Mouse (Mus musculus): ENCODE results near the gene Stra6. TPM values are rescaled to one million over a fixed set of nuclear protein-coding genes. Genes with fewer than 3 reads are reported as not detected.

Stra6 gene
- polyA plus RNA-seq, 1 experiment from 2014 or later: 53.7 TPM

- no peak overlapping the region for H3K4me3 ChIP-seq (ENCODE audit: low read depth, low read length)
- H3K9ac ChIP-seq (ENCODE audit: low read length): peak overlapping the region; percentile 5; the same call in 1 of the 2 replicates
- 1% methylated on average over 17 of the region's 17 CpGs for WGBS
- no peaks in the 10 kb centered on the region for H3K36me3 ChIP-seq (ENCODE audit: control insufficient read depth, insufficient read depth, low read length)
- DNase-seq (ENCODE audit: low spot score): peak; percentile 78
- H3K4me1 ChIP-seq (ENCODE audit: control insufficient read depth, insufficient read depth, low read length): peaks cover 69% of the 10 kb centered on the region
- H3K27ac ChIP-seq (replicated peaks; ENCODE audit: low read depth, low read length): peak overlapping the region; percentile 91
- H3K4me2 ChIP-seq (ENCODE audit: low read depth, severe bottlenecking): peak overlapping the region; percentile 34
- no peaks in the 10 kb centered on the region for H3K9me3 ChIP-seq (ENCODE audit: control insufficient read depth, low read length)
- peak; percentile 65 for ATAC-seq (ENCODE audit: insufficient number of reproducible peaks, low FRiP score, low TSS enrichment, low read depth)
- no peaks in the 10 kb centered on the region for H3K27me3 ChIP-seq (ENCODE audit: control insufficient read depth, insufficient read depth, low read length)
Observed at GRCm38 (mm10) chr9:58133893-58134884, 70.6 kb downstream of the Stra6 start.

DNA sequence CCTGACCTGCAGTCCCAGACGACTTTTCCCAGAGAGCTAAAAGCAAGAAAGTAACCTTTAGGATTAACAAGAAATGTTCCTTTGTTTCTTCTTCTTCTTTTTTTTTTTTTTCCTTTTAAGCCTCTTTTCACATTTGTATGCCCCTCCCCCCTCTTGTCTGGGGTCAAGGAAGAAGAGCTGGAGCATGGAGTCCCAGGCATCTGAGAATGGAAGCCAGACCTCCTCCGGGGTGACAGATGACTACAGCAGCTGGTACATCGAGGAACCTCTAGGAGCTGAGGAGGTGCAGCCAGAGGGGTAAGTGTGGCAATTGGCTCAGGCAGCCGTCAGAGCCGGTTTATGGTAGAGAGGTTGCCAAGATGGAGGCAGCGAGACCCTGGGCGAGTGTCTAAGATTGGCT lies 71.3 kb downstream of the Stra6 start:
- no peaks in the 10 kb centered on the region for H3K9me3 ChIP-seq (ENCODE audit: control insufficient read depth, low read length)
- peak overlapping the region; percentile 34 for H3K4me2 ChIP-seq (ENCODE audit: low read depth, severe bottlenecking)
- H3K36me3 ChIP-seq (ENCODE audit: control insufficient read depth, insufficient read depth, low read length): no peaks in the 10 kb centered on the region
- ATAC-seq (ENCODE audit: insufficient number of reproducible peaks, low FRiP score, low TSS enrichment, low read depth) (no peak), DNase-seq (ENCODE audit: low spot score) (no peak)
- peaks cover 61% of the 10 kb centered on the region for H3K4me1 ChIP-seq (ENCODE audit: control insufficient read depth, insufficient read depth, low read length)
- WGBS: 13% methylated on average over 7 of the region's 7 CpGs
- peak overlapping the region; percentile 91 for H3K27ac ChIP-seq (replicated peaks; ENCODE audit: low read depth, low read length)
- no peak overlapping the region for H3K4me3 ChIP-seq (ENCODE audit: low read depth, low read length)
- H3K27me3 ChIP-seq (ENCODE audit: control insufficient read depth, insufficient read depth, low read length): no peaks in the 10 kb centered on the region
- H3K9ac ChIP-seq (ENCODE audit: low read length): no peak overlapping the region; the same call in 1 of the 2 replicates

- DNase-seq (ENCODE audit: low spot score): peak; percentile 64
- no peak overlapping the region for H3K9ac ChIP-seq (ENCODE audit: low read length)
Observed at GRCm38 (mm10) chr9:58135921-58136321, 72.3 kb downstream of the Stra6 start.

GRCm38 (mm10) chr9:58139947-58140346 lies 76.4 kb downstream of the Stra6 start:
- H3K4me3 ChIP-seq (ENCODE audit: low read depth, low read length): no peak overlapping the region
- DNase-seq (ENCODE audit: low spot score) (no peak), ATAC-seq (ENCODE audit: insufficient number of reproducible peaks, low FRiP score, low TSS enrichment, low read depth) (no peak)
- H3K27me3 ChIP-seq (ENCODE audit: control insufficient read depth, insufficient read depth, low read length): no peaks in the 10 kb centered on the region
- no peak overlapping the region for H3K9ac ChIP-seq (ENCODE audit: low read length)
- H3K36me3 ChIP-seq (ENCODE audit: control insufficient read depth, insufficient read depth, low read length): peaks cover 3% of the 10 kb centered on the region
- 42% methylated on average over 6 of the region's 6 CpGs for WGBS
- peaks cover 26% of the 10 kb centered on the region for H3K4me1 ChIP-seq (ENCODE audit: control insufficient read depth, insufficient read depth, low read length)
- no peak overlapping the region for H3K27ac ChIP-seq (replicated peaks; ENCODE audit: low read depth, low read length)
- no peaks in the 10 kb centered on the region for H3K9me3 ChIP-seq (ENCODE audit: control insufficient read depth, low read length)
- no peak overlapping the region for H3K4me2 ChIP-seq (ENCODE audit: low read depth, severe bottlenecking)

More at GRCm38 (mm10) chr9:58135921-58136321, 72.3 kb downstream of the Stra6 start:
- peak overlapping the region; percentile 68 for H3K27ac ChIP-seq (replicated peaks; ENCODE audit: low read depth, low read length)
- 5% methylated on average over 2 of the region's 2 CpGs for WGBS
- peak; percentile 45 for ATAC-seq (ENCODE audit: insufficient number of reproducible peaks, low FRiP score, low TSS enrichment, low read depth)
- H3K4me2 ChIP-seq (ENCODE audit: low read depth, severe bottlenecking): peak overlapping the region; percentile 34; the same call in 1 of the 2 replicates
- H3K9me3 ChIP-seq (ENCODE audit: control insufficient read depth, low read length): no peaks in the 10 kb centered on the region
- H3K4me3 ChIP-seq (ENCODE audit: low read depth, low read length): no peak overlapping the region
- no peaks in the 10 kb centered on the region for H3K27me3 ChIP-seq (ENCODE audit: control insufficient read depth, insufficient read depth, low read length)
- peaks cover 3% of the 10 kb centered on the region for H3K36me3 ChIP-seq (ENCODE audit: control insufficient read depth, insufficient read depth, low read length)
- H3K4me1 ChIP-seq (ENCODE audit: control insufficient read depth, insufficient read depth, low read length): peaks cover 55% of the 10 kb centered on the region

- DNase-seq (ENCODE audit: low spot score): peak; percentile 45
- no peak overlapping the region for H3K27ac ChIP-seq (replicated peaks; ENCODE audit: low read depth, low read length)
- H3K4me1 ChIP-seq (ENCODE audit: control insufficient read depth, insufficient read depth, low read length): peaks cover 9% of the 10 kb centered on the region
Observed at GRCm38 (mm10) chr9:58143419-58143818, 79.8 kb downstream of the Stra6 start.

DNA sequence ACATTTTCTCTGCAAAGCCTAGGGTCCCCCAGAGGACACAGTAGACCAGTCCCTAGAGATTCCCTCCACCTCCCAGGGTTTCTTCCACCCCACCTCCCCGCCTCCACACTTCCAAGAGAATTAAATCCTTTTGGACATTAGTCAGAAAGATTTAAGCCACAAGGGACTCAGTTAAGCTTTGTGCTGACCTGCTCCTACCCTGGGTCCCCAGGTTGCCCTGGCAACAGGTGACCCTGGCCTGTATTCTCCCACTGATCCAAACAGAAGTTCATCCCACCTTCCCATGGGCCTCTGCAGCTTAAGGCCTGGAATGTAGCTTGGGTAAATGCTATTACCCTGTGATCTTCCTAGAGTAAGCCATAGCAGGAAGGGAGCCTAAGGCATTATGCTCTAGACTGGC lies 81.1 kb downstream of the Stra6 start:
- DNase-seq (ENCODE audit: low spot score) (no peak), ATAC-seq (ENCODE audit: insufficient number of reproducible peaks, low FRiP score, low TSS enrichment, low read depth) (no peak)
- Histone ChIP-seq H3K4me2 (ENCODE audit: low read depth, severe bottlenecking) (no peak overlapping the region), H3K9me3 (ENCODE audit: control insufficient read depth, low read length) (no peaks in the 10 kb centered on the region), H3K4me1 (ENCODE audit: control insufficient read depth, insufficient read depth, low read length) (peaks cover 9% of the 10 kb centered on the region), H3K36me3 (ENCODE audit: control insufficient read depth, insufficient read depth, low read length) (peaks cover 6% of the 10 kb centered on the region), H3K4me3 (ENCODE audit: low read depth, low read length) (no peak overlapping the region), H3K27ac (replicated peaks; ENCODE audit: low read depth, low read length) (no peak overlapping the region), H3K27me3 (ENCODE audit: control insufficient read depth, insufficient read depth, low read length) (no peaks in the 10 kb centered on the region), H3K9ac (ENCODE audit: low read length) (no peak overlapping the region)
- WGBS: 43% methylated on average over 1 of the region's 1 CpGs

More at GRCm38 (mm10) chr9:58143419-58143818, 79.8 kb downstream of the Stra6 start:
- H3K36me3 ChIP-seq (ENCODE audit: control insufficient read depth, insufficient read depth, low read length): peaks cover 3% of the 10 kb centered on the region
- H3K27me3 ChIP-seq (ENCODE audit: control insufficient read depth, insufficient read depth, low read length): no peaks in the 10 kb centered on the region
- ATAC-seq (ENCODE audit: insufficient number of reproducible peaks, low FRiP score, low TSS enrichment, low read depth): no peak
- no peaks in the 10 kb centered on the region for H3K9me3 ChIP-seq (ENCODE audit: control insufficient read depth, low read length)
- no peak overlapping the region for H3K9ac ChIP-seq (ENCODE audit: low read length)
- no peak overlapping the region for H3K4me3 ChIP-seq (ENCODE audit: low read depth, low read length)
- 36% methylated on average over 7 of the region's 7 CpGs for WGBS
- no peak overlapping the region for H3K4me2 ChIP-seq (ENCODE audit: low read depth, severe bottlenecking)

DNA sequence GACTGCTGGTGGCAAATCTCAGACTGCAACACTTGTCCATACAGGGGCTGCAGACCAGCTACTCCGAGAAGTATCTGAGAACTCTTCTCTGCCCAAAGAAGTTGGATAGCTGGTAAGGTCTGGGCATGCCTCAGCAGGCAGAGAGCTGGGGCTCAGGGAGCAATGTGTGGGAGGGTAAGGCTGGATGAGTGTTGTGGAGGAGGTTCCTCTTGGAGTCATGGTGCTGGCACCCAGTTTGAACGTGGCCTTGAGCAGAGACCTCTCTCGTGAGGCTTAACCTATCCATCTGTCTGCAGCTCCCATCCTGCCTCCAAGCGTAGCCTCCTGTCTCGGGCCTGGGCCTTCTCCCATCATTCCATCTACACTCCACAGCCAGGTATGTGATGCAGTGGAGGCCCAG lies 81.8 kb downstream of the Stra6 start:
- no peak overlapping the region for H3K9ac ChIP-seq (ENCODE audit: low read length)
- H3K4me3 ChIP-seq (ENCODE audit: low read depth, low read length): no peak overlapping the region
- H3K27ac ChIP-seq (replicated peaks; ENCODE audit: low read depth, low read length): no peak overlapping the region
- no peak overlapping the region for H3K4me2 ChIP-seq (ENCODE audit: low read depth, severe bottlenecking)
- no peaks in the 10 kb centered on the region for H3K27me3 ChIP-seq (ENCODE audit: control insufficient read depth, insufficient read depth, low read length)
- H3K36me3 ChIP-seq (ENCODE audit: control insufficient read depth, insufficient read depth, low read length): peaks cover 6% of the 10 kb centered on the region
- H3K9me3 ChIP-seq (ENCODE audit: control insufficient read depth, low read length): no peaks in the 10 kb centered on the region
- WGBS: 84% methylated on average over 5 of the region's 5 CpGs
- ATAC-seq (ENCODE audit: insufficient number of reproducible peaks, low FRiP score, low TSS enrichment, low read depth) (no peak), DNase-seq (ENCODE audit: low spot score) (no peak)
- H3K4me1 ChIP-seq (ENCODE audit: control insufficient read depth, insufficient read depth, low read length): peaks cover 9% of the 10 kb centered on the region

DNA sequence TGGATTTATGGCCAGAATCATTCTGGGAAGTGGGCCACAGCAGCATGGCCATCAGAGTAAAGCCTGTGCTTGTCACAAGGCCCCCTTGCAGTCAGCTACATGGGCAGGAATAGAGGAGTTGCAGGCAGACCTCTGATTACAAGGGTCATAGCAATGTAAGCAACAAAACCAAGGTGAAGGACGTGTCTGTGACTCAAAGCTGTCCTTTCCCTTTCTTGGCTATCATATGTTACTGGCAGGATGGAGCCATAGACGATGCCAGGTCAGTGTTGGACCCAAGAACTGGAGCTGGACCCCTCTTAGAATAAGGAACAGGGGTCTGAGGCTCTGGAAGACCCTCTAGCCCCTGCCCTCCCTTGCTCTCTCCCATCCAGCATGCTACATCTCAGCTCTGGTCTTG lies 85.2 kb downstream of the Stra6 start:
- Histone ChIP-seq H3K9me3 (ENCODE audit: control insufficient read depth, low read length) (no peaks in the 10 kb centered on the region), H3K4me3 (ENCODE audit: low read depth, low read length) (no peak overlapping the region), H3K4me2 (ENCODE audit: low read depth, severe bottlenecking) (no peak overlapping the region), H3K36me3 (ENCODE audit: control insufficient read depth, insufficient read depth, low read length) (peaks cover 6% of the 10 kb centered on the region), H3K27ac (replicated peaks; ENCODE audit: low read depth, low read length) (no peak overlapping the region), H3K27me3 (ENCODE audit: control insufficient read depth, insufficient read depth, low read length) (no peaks in the 10 kb centered on the region), H3K4me1 (ENCODE audit: control insufficient read depth, insufficient read depth, low read length) (peaks cover 10% of the 10 kb centered on the region), H3K9ac (ENCODE audit: low read length) (no peak overlapping the region)
- 76% methylated on average over 2 of the region's 2 CpGs for WGBS
- ATAC-seq (ENCODE audit: insufficient number of reproducible peaks, low FRiP score, low TSS enrichment, low read depth): no peak
- no peak for DNase-seq (ENCODE audit: low spot score)
